Mouse (Mus musculus) neural tube, embryonic 10.5 days (tissue): Measurements from ENCODE around the gene A630076J17Rik.

Experiments used
- DNase-seq: peaks from one replicate; pipeline ENCODE4 v3.0.0-alpha.2; 2017; ENCODE audit warnings: low spot score; ENCODE audit errors: extremely low spot score

The A630076J17Rik gene

DNA sequence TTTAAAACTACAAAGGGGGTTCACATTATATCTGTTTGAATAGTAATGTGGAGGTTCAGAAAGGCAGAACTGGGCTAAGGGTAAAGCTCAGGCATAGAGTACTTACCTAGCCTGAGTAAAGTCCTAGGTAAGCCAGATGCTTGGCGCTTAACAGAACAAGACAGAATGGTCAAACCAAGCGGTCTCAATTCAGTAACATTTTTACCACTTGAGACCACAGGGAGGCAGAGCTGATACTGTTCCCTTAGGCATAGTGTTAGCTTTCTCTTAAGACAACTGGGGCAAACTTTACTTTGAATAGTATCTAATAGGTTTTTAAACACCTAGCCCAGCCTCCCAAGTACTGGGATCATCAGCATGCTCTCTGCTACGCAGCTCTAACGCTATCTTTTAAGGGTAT is 45.6 kb downstream of the A630076J17Rik start:
- no peak for DNase-seq

- no peak for DNase-seq
Measured at GRCm38 (mm10) chr3:107276626-107277025, 46.2 kb downstream of the A630076J17Rik start.

DNA sequence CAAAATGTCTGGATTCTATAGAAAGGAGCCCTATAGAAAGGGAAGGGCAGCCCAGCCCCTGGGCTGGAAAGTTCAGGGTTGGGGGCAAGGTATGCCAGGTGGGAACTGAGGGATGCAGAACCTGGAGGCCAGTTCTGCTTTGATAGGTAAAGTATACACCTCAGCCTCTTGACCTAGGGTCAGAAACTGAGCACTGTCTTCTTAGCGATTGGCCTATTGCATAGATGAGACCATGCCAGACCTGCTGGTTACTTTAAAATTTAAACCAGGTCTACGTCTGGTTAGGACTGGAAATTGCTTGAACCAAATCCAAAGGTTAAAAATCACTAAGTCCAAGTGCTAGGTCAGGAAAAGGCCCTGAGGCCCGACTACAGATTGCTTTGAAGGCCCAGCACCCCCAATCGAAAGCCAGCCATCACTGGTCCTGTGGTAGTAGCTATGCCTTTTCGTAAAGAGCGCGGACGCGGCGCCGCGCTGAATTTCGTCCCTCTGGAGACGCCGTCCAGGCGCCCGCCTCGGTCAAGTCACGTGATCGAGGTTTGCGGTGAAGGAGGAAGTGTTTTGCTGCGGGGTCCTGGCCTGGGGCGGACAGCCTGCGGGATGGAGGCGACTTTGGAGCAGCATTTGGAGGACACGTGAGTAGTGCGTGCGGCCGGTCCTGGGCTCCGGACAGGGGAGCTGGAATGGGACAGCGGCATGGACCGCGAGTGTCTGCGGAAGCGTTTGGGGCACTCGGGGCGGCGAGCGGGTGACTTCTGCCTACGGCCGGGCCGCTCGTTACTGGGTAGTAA is 48.3 kb downstream of the A630076J17Rik start, which contains the start of gene Lamtor5:
Lamtor5 (plus strand) TSS at position 380 of the 791 bp plus-strand sequence.
- DNase-seq, result peak; percentile 92
